Mouse (Mus musculus) neural tube, embryonic 11.5 days (tissue): Measurements from ENCODE around the gene A830005F24Rik. TPM values are rescaled to one million over a fixed set of nuclear protein-coding genes. Genes with fewer than 3 reads are reported as not detected.

Experiments used
- ATAC-seq: fragments of 200-750 bp; cut with Nextera tagmentation; 2 replicates; pipeline ENCODE4 v1.8.0; 2017; ENCODE audit warnings: moderate number of reproducible peaks, mild to moderate bottlenecking, moderate TSS enrichment, moderate library complexity; ENCODE audit not compliant: insufficient read depth, low FRiP score, low TSS enrichment
- DNase-seq: peaks from one replicate; pipeline ENCODE4 v3.0.0-alpha.2; 2015; ENCODE audit warnings: low spot score
- H3K27ac ChIP-seq: fragments of 300-500 bp; sonication (generic); 2 replicates; pipeline ENCODE4 v1.5.1; 2014; ENCODE audit warnings: low read depth, mild to moderate bottlenecking, low read length
- H3K27me3 ChIP-seq: fragments of 300-500 bp; sonication (generic); 2 replicates; pipeline ENCODE4 v1.6.1; 2014; ENCODE audit warnings: mild to moderate bottlenecking, low read length, mixed read lengths; ENCODE audit not compliant: control insufficient read depth, insufficient read depth
- H3K36me3 ChIP-seq: fragments of 300-500 bp; sonication (generic); 2 replicates; pipeline ENCODE4 v1.6.1; 2014; ENCODE audit warnings: mild to moderate bottlenecking, low read length, moderate library complexity, mixed read lengths; ENCODE audit not compliant: control insufficient read depth, insufficient read depth
- H3K4me1 ChIP-seq: fragments of 300-500 bp; sonication (generic); 2 replicates; pipeline ENCODE4 v1.6.1; 2014; ENCODE audit warnings: low read length, mixed read lengths; ENCODE audit not compliant: control insufficient read depth, insufficient read depth
- H3K4me2 ChIP-seq: fragments of 300-500 bp; sonication (generic); 2 replicates; pipeline ENCODE4 v1.6.1; 2014; ENCODE audit warnings: low read depth, mild to moderate bottlenecking, moderate library complexity
- H3K4me3 ChIP-seq: fragments of 300-500 bp; sonication (generic); 2 replicates; pipeline ENCODE4 v1.5.1; 2014; ENCODE audit warnings: low read depth, low read length
- H3K9ac ChIP-seq: fragments of 300-500 bp; sonication (generic); 2 replicates; pipeline ENCODE4 v1.6.1; 2014; ENCODE audit warnings: mild to moderate bottlenecking, low read length
- H3K9me3 ChIP-seq: fragments of 300-500 bp; sonication (generic); 2 replicates; pipeline ENCODE4 v1.6.1; 2016; ENCODE audit warnings: low read length; ENCODE audit not compliant: control insufficient read depth
- WGBS: fragments of 180-500 bp; shearing (Covaris S2); extraction: QIAGEN DNeasy Blood & Tissue Kit; methylation state at CpG from one replicate; pipeline ENCODE4 v1.1.7; 2014; 5-methylcytosine and 5-hydroxymethylcytosine counted together
- microRNA counts: library from miRNA; unstranded; fragments of <30 nt; microRNA quantifications from one replicate; lab custom pipeline; 2015
- microRNA-seq: library from miRNA; unstranded; fragments of <30 nt; microRNA quantifications from one replicate; pipeline ENCODE4, GENCODE M21; 2016
- polyA plus RNA-seq: library from polyadenylated mRNA; unstranded; fragments of >200 nt; fragmentation: Nextera tagmentation; extraction: Ambion mirVana; gene quantifications from 2 replicates; pipeline ENCODE4 v1.2.1, GENCODE M21; 2014

A830005F24Rik gene
- polyA plus RNA-seq, 1 experiment from 2014 or later: 3.1 TPM

GRCm38 (mm10) chr13:48552181-48553090 is 39.1 kb downstream of the A830005F24Rik start:
- no peak overlapping the region for H3K4me2 ChIP-seq
- H3K4me1 ChIP-seq: no peaks in the 10 kb centered on the region
- H3K9me3 ChIP-seq: no peaks in the 10 kb centered on the region
- ATAC-seq: no peak
- H3K27me3 ChIP-seq: no peaks in the 10 kb centered on the region
- H3K9ac ChIP-seq: no peak overlapping the region
- H3K4me3 ChIP-seq: no peak overlapping the region
- no peaks in the 10 kb centered on the region for H3K36me3 ChIP-seq
- DNase-seq: no peak
- 87% methylated on average over 21 of the region's 21 CpGs for WGBS
- H3K27ac ChIP-seq: no peak overlapping the region

GRCm38 (mm10) chr13:48553511-48553910 is 40.1 kb downstream of the A830005F24Rik start:
- Histone ChIP-seq H3K4me1 (no peaks in the 10 kb centered on the region), H3K9me3 (no peaks in the 10 kb centered on the region), H3K4me2 (no peak overlapping the region), H3K4me3 (no peak overlapping the region), H3K36me3 (no peaks in the 10 kb centered on the region), H3K9ac (no peak overlapping the region), H3K27me3 (no peaks in the 10 kb centered on the region), H3K27ac (no peak overlapping the region)
- DNase-seq (no peak), ATAC-seq (no peak)
- WGBS: 82% methylated on average over 5 of the region's 5 CpGs

GRCm38 (mm10) chr13:48554552-48554951 is 41.2 kb downstream of the A830005F24Rik start:
- no peaks in the 10 kb centered on the region for H3K4me1 ChIP-seq
- no peak overlapping the region for H3K4me3 ChIP-seq
- DNase-seq (no peak), ATAC-seq (no peak)
- no peak overlapping the region for H3K9ac ChIP-seq
- no peak overlapping the region for H3K4me2 ChIP-seq
- no peaks in the 10 kb centered on the region for H3K27me3 ChIP-seq
- no peak overlapping the region for H3K27ac ChIP-seq
- H3K9me3 ChIP-seq: no peaks in the 10 kb centered on the region
- no peaks in the 10 kb centered on the region for H3K36me3 ChIP-seq
- 77% methylated on average over 1 of the region's 1 CpGs for WGBS

- no peaks in the 10 kb centered on the region for H3K36me3 ChIP-seq
- H3K4me3 ChIP-seq: no peak overlapping the region
- no peaks in the 10 kb centered on the region for H3K4me1 ChIP-seq
- no peak overlapping the region for H3K27ac ChIP-seq
- no peaks in the 10 kb centered on the region for H3K27me3 ChIP-seq
- H3K9me3 ChIP-seq: no peaks in the 10 kb centered on the region
- ATAC-seq: no peak
- no peak for DNase-seq
- H3K4me2 ChIP-seq: no peak overlapping the region
- 86% methylated on average over 1 of the region's 1 CpGs for WGBS
- no peak overlapping the region for H3K9ac ChIP-seq
Observed at GRCm38 (mm10) chr13:48555976-48556375, 42.6 kb downstream of the A830005F24Rik start.

GRCm38 (mm10) chr13:48561481-48561880 is 48.1 kb downstream of the A830005F24Rik start:
- Histone ChIP-seq H3K4me1 (no peaks in the 10 kb centered on the region), H3K9me3 (no peaks in the 10 kb centered on the region), H3K4me2 (no peak overlapping the region), H3K36me3 (no peaks in the 10 kb centered on the region), H3K4me3 (no peak overlapping the region), H3K27ac (no peak overlapping the region), H3K9ac (no peak overlapping the region), H3K27me3 (no peaks in the 10 kb centered on the region)
- DNase-seq (no peak), ATAC-seq (no peak)
- WGBS: 94% methylated on average over 2 of the region's 2 CpGs

- ATAC-seq (no peak), DNase-seq (no peak)
- no peaks in the 10 kb centered on the region for H3K4me1 ChIP-seq
- H3K9ac ChIP-seq: no peak overlapping the region
- H3K36me3 ChIP-seq: no peaks in the 10 kb centered on the region
- H3K27ac ChIP-seq: no peak overlapping the region
- H3K4me3 ChIP-seq: no peak overlapping the region
- 93% methylated on average over 5 of the region's 5 CpGs for WGBS
- H3K27me3 ChIP-seq: no peaks in the 10 kb centered on the region
- no peak overlapping the region for H3K4me2 ChIP-seq
- H3K9me3 ChIP-seq: no peaks in the 10 kb centered on the region
Observed at GRCm38 (mm10) chr13:48562336-48562735, 49.0 kb downstream of the A830005F24Rik start.

MicroRNA genes within 50 kb of the gene (microRNA counts, 519-probe panel; counts per million panel counts)
- microRNA mmu-let-7a (lab: Ali Mortazavi, UCI) (6,143 counts per million, percentile 97 among the panel's probes with 10 or more counts), microRNA mmu-let-7d (lab: Ali Mortazavi, UCI) (5,092 counts per million, percentile 89 among the panel's probes with 10 or more counts), microRNA mmu-let-7f (lab: Ali Mortazavi, UCI) (4,877 counts per million, percentile 87 among the panel's probes with 10 or more counts)

Small RNAs within 50 kb of the gene (microRNA-seq; reads per million reads assigned to microRNA genes)
- gene Gm24111 (not detected), gene Mirlet7a-1 (27.1 reads per million, percentile 31 among the genes with 10 or more reads in this experiment), gene Mirlet7d (852 reads per million, percentile 75 among the genes with 10 or more reads in this experiment), gene Mirlet7f-1 (not detected)

Other genes starting within 250 kb of the A830005F24Rik start
- gene Zfp169, start 119 bp upstream of the A830005F24Rik start, polyA plus RNA-seq: 8.9 and 9.1 TPM in 2 replicates
- gene Ptpdc1, start 112.1 kb downstream of the A830005F24Rik start, polyA plus RNA-seq: 14.5 and 15.0 TPM in 2 replicates
- gene Barx1, start 149.4 kb downstream of the A830005F24Rik start, polyA plus RNA-seq: 0.51 TPM in 1 of 2 replicates, not detected in the other